Mouse (Mus musculus): ENCODE data around the gene Hacd3.

DNA sequence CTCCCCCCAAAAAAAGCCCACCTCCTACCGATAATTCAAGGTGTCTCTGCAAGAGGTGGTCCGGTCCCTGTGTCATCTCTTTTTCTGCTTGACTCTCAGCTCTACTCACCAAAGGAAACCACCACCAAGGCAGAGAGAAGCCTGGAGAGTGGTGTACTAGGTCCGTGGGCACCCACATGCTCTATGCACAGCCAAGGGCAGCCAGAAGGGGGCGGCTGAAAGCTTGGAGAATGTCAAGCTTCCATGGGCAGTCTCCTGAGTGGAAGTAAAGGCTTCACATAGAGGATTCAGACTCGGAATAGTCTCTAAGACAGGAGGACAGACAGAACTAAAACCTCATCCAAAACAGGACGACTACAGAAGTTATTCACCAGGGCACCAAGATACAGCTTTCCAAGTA, 10.2 kb downstream of the Hacd3 start:
- TF ChIP-seq CTCF (IDR thresholded peaks at IDR 0.05; ENCODE audit: control insufficient read depth, insufficient read depth, insufficient replicate concordance, low read depth, low read length) (peak; percentile 15; the same call in 1 of the 2 replicates), POLR2A (IDR thresholded peaks at IDR 0.05; ENCODE audit: control insufficient read depth, low read depth, low read length) (no peak)

All from testis, adult 2 months (tissue).